Mouse (Mus musculus) cortical plate, adult 2 months (tissue): ENCODE measurements around the gene Ppp1cc.

ENCODE experiments used
- CTCF ChIP-seq: fragments of 200-500 bp; IDR thresholded peaks from 2 replicates; pipeline ENCODE4 v1.5.1; 2011; ENCODE audit warnings: mild to moderate bottlenecking, control low read depth, low read length; ENCODE audit not compliant: insufficient read depth; ENCODE audit errors: extremely low read depth
- POLR2A ChIP-seq: fragments of 200-500 bp; IDR thresholded peaks from 2 replicates; pipeline ENCODE4 v1.6.1; 2011; ENCODE audit warnings: mild to moderate bottlenecking, low read length, control low read depth; ENCODE audit not compliant: insufficient read depth; ENCODE audit errors: extremely low read depth

DNA sequence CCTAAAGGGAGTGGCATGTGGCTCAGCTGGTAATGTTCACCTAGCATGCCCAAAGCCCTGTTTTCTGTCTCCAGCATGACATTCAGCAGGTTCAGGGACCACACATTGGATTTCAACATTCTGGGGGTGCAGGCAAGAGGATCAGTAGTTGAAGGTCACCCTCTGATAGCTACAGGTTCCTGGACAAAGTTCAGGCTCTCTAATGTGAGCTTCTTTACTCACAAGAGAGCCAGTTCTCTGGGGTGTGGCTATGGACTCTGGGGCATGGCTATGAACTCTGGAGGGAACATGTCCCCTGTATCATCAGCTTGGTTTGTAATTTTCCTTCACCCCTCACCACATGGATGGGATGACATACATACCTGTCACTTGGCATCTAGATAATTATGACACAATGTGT, 2.5 kb upstream of the Ppp1cc start:
- TF ChIP-seq CTCF (no peak), POLR2A (no peak)
